Comparison of ENCODE assay signal across 21 mouse cellular contexts in the genomic region with DNA sequence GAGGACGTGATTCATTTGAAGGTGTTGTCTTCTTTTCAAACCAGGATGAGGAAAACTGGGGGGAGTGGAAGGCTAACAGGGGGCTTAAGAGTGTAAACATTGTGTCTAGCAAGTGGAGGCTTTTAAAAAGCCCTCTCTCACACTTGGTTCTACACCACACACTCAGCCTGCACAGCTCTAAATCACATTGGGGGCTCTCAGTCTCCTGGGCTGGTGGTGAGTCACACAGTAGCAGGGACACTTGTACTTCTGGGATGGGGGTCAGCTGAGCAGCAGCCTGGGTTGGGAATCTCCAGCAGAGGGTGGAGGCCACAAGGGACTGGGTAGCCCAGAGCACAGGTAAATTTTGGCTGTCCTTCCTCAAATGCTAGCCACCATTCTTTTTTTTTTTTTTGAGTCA.
A peak's percentile ranks its signal among the peaks of the same experiment; 100 is the strongest.
DNase-seq lines count a peak whose midpoint lies in the region; ATAC-seq and TF ChIP-seq lines count a peak whose summit lies in the region.
"Had no signal": no experiment of that assay in that cellular context is flagged by ENCODE, and none has a peak within 500 bp of the region (broad histone marks: within the 10 kb centered on the region; RNA-seq: fewer than 3 reads in every experiment).

No protein-coding gene starts in this region.

- no peaks in the 10 kb centered on the region for H3K36me3 ChIP-seq in hindbrain, embryonic 12.5 days
- no peaks in the 10 kb centered on the region for H3K36me3 ChIP-seq in hindbrain, embryonic 13.5 days
- no peaks in the 10 kb centered on the region for H3K36me3 ChIP-seq in ES-Bruce4 (ENCODE audit: control insufficient read depth, insufficient read depth, low read length, poor library complexity, severe bottlenecking)
- no peaks in the 10 kb centered on the region for H3K36me3 ChIP-seq in forebrain, embryonic 12.5 days (replicated peaks)
- H3K36me3 ChIP-seq in midbrain, embryonic 14.5 days (ENCODE audit: control insufficient read depth, insufficient read depth, low read length): no peaks in the 10 kb centered on the region
- H3K36me3 ChIP-seq: hindbrain, embryonic 15.5 days; intestine, embryonic 15.5 days; limb, embryonic 10.5 days; liver, embryonic 15.5 days; stomach, embryonic 15.5 days had no signal

- no peak overlapping the region for H3K9ac ChIP-seq in hindbrain, embryonic 12.5 days
- no peak overlapping the region for H3K9ac ChIP-seq in hindbrain, embryonic 13.5 days
- H3K9ac ChIP-seq in ES-Bruce4 (ENCODE audit: low read depth, poor library complexity, severe bottlenecking): no peak overlapping the region
- no peak overlapping the region for H3K9ac ChIP-seq in forebrain, embryonic 12.5 days
- H3K9ac ChIP-seq in midbrain, embryonic 14.5 days (replicated peaks; ENCODE audit: low read length): no peak overlapping the region
- H3K9ac ChIP-seq: hindbrain, embryonic 15.5 days; intestine, embryonic 15.5 days; liver, embryonic 15.5 days; stomach, embryonic 15.5 days had no signal

- no peak for DNase-seq in midbrain, embryonic 14.5 days
- no peak for DNase-seq in cerebellum, adult 2 months
- DNase-seq in right cerebral cortex, postnatal 25 days: no peak
- DNase-seq: adrenal gland, postnatal 25 days; cerebellum, adult 9-10 months; gastrocnemius, postnatal 25 days; heart, adult 2 months; kidney, adult 8-10 months; kidney, postnatal 10 days; liver; lung, postnatal 4 days; thymus, postnatal 25 days had no signal

- no peak overlapping the region for H3K4me2 ChIP-seq in hindbrain, embryonic 12.5 days (replicated peaks)
- no peak overlapping the region for H3K4me2 ChIP-seq in hindbrain, embryonic 13.5 days
- peak overlapping the region; percentile 35 for H3K4me2 ChIP-seq in forebrain, embryonic 12.5 days
- no peak overlapping the region for H3K4me2 ChIP-seq in midbrain, embryonic 14.5 days (ENCODE audit: low read length)
- H3K4me2 ChIP-seq: hindbrain, embryonic 15.5 days; intestine, embryonic 15.5 days; liver, embryonic 15.5 days; stomach, embryonic 15.5 days had no signal

- H3K9me3 ChIP-seq in hindbrain, embryonic 12.5 days (replicated peaks): no peaks in the 10 kb centered on the region
- no peaks in the 10 kb centered on the region for H3K9me3 ChIP-seq in hindbrain, embryonic 13.5 days
- H3K9me3 ChIP-seq in ES-Bruce4 (replicated peaks; ENCODE audit: control insufficient read depth, insufficient read depth, low read length, poor library complexity, severe bottlenecking): peaks cover 5% of the 10 kb centered on the region
- H3K9me3 ChIP-seq in forebrain, embryonic 12.5 days: no peaks in the 10 kb centered on the region
- no peaks in the 10 kb centered on the region for H3K9me3 ChIP-seq in midbrain, embryonic 14.5 days (ENCODE audit: control insufficient read depth, low read length)
- H3K9me3 ChIP-seq: hindbrain, embryonic 15.5 days; intestine, embryonic 15.5 days; limb, embryonic 10.5 days; liver, embryonic 15.5 days; stomach, embryonic 15.5 days had no signal

- no peak for TF ChIP-seq CTCF in ES-Bruce4 (IDR thresholded peaks at IDR 0.05; ENCODE audit: low read depth, low read length)
- no peak for TF ChIP-seq CTCF in cerebellum, adult 2 months (IDR thresholded peaks at IDR 0.05; ENCODE audit: borderline replicate concordance, insufficient read depth, low read depth, low read length)

- TF ChIP-seq EP300 in ES-Bruce4 (IDR thresholded peaks at IDR 0.05; ENCODE audit: insufficient read depth, low read depth, low read length): no peak

- WGBS in hindbrain, embryonic 12.5 days: 25% methylated on average over 1 of the region's 1 CpGs
- 16% methylated on average over 1 of the region's 1 CpGs for WGBS in hindbrain, embryonic 13.5 days
- WGBS in forebrain, embryonic 12.5 days: 0% methylated on average over 1 of the region's 1 CpGs
- 5% methylated on average over 1 of the region's 1 CpGs for WGBS in midbrain, embryonic 14.5 days
- 71% methylated on average over 1 of the region's 1 CpGs for WGBS in cerebellum, adult 2 months

- peaks cover 10% of the 10 kb centered on the region for H3K4me1 ChIP-seq in hindbrain, embryonic 12.5 days
- H3K4me1 ChIP-seq in hindbrain, embryonic 13.5 days (replicated peaks): peaks cover 17% of the 10 kb centered on the region
- peaks cover 6% of the 10 kb centered on the region for H3K4me1 ChIP-seq in ES-Bruce4 (ENCODE audit: control insufficient read depth, insufficient read depth, low read length)
- peaks cover 17% of the 10 kb centered on the region for H3K4me1 ChIP-seq in forebrain, embryonic 12.5 days
- peaks cover 12% of the 10 kb centered on the region; the same call in 1 of the 2 replicates for H3K4me1 ChIP-seq in midbrain, embryonic 14.5 days (ENCODE audit: control insufficient read depth, insufficient read depth, low read length)
- H3K4me1 ChIP-seq in cerebellum, adult 2 months (ENCODE audit: control insufficient read depth, insufficient read depth, low read length): no peaks in the 10 kb centered on the region
- H3K4me1 ChIP-seq: intestine, embryonic 15.5 days; liver, embryonic 15.5 days; stomach, embryonic 15.5 days had no signal

- ATAC-seq in hindbrain, embryonic 12.5 days (ENCODE audit: low FRiP score): peak; percentile 38; the same call in 1 of the 2 replicates
- ATAC-seq in hindbrain, embryonic 13.5 days (ENCODE audit: low FRiP score): no peak; the same call in 1 of the 2 replicates
- ATAC-seq in forebrain, embryonic 12.5 days (ENCODE audit: low FRiP score): peak; percentile 39; the same call in 1 of the 2 replicates
- ATAC-seq in midbrain, embryonic 14.5 days (ENCODE audit: low FRiP score, low TSS enrichment): 0 out of 2 replicates have a peak, but pooled peaks have one; percentile 20
- ATAC-seq: intestine, embryonic 15.5 days had no signal

- H3K4me3 ChIP-seq in hindbrain, embryonic 12.5 days: no peak overlapping the region
- no peak overlapping the region for H3K4me3 ChIP-seq in hindbrain, embryonic 13.5 days
- H3K4me3 ChIP-seq in ES-Bruce4 (ENCODE audit: low read depth, low read length): no peak overlapping the region
- no peak overlapping the region for H3K4me3 ChIP-seq in forebrain, embryonic 12.5 days (replicated peaks)
- H3K4me3 ChIP-seq in midbrain, embryonic 14.5 days (replicated peaks; ENCODE audit: low read depth, low read length): no peak overlapping the region
- H3K4me3 ChIP-seq in cerebellum, adult 2 months (replicated peaks; ENCODE audit: insufficient read depth, low read depth, low read length): no peak overlapping the region
- H3K4me3 ChIP-seq: heart, adult 2 months; hindbrain, embryonic 15.5 days; intestine, embryonic 15.5 days; limb, embryonic 10.5 days; liver, embryonic 15.5 days; stomach, embryonic 15.5 days had no signal

- H3K27ac ChIP-seq in hindbrain, embryonic 12.5 days: no peak overlapping the region
- no peak overlapping the region for H3K27ac ChIP-seq in hindbrain, embryonic 13.5 days
- H3K27ac ChIP-seq in ES-Bruce4 (ENCODE audit: insufficient read depth, low read length): peak overlapping the region; percentile 78
- H3K27ac ChIP-seq in forebrain, embryonic 12.5 days: peak overlapping the region; percentile 16; the same call in 1 of the 2 replicates
- H3K27ac ChIP-seq in midbrain, embryonic 14.5 days (replicated peaks; ENCODE audit: low read depth, low read length): no peak overlapping the region
- no peak overlapping the region for H3K27ac ChIP-seq in cerebellum, adult 2 months (ENCODE audit: insufficient read depth, low read length)
- H3K27ac ChIP-seq: heart, adult 2 months; hindbrain, embryonic 15.5 days; intestine, embryonic 15.5 days; limb, embryonic 10.5 days; liver, embryonic 15.5 days; stomach, embryonic 15.5 days had no signal

- no peaks in the 10 kb centered on the region for H3K27me3 ChIP-seq in hindbrain, embryonic 12.5 days
- 0 out of 2 replicates have a peak, but pooled peaks cover 3% of the 10 kb centered on the region for H3K27me3 ChIP-seq in hindbrain, embryonic 13.5 days
- H3K27me3 ChIP-seq in ES-Bruce4 (ENCODE audit: control insufficient read depth, insufficient read depth, low read length, poor library complexity, severe bottlenecking): no peaks in the 10 kb centered on the region
- H3K27me3 ChIP-seq in forebrain, embryonic 12.5 days: no peaks in the 10 kb centered on the region
- H3K27me3 ChIP-seq in midbrain, embryonic 14.5 days (ENCODE audit: control insufficient read depth, insufficient read depth, low read length): no peaks in the 10 kb centered on the region
- no peaks in the 10 kb centered on the region for H3K27me3 ChIP-seq in cerebellum, adult 2 months (ENCODE audit: control insufficient read depth, insufficient read depth, low read length)
- H3K27me3 ChIP-seq: hindbrain, embryonic 15.5 days; intestine, embryonic 15.5 days; liver, embryonic 15.5 days; stomach, embryonic 15.5 days had no signal

- no peak for TF ChIP-seq POLR2A in ES-Bruce4 (IDR thresholded peaks at IDR 0.05; ENCODE audit: insufficient read depth, low read length)
- TF ChIP-seq POLR2A in cerebellum, adult 2 months (IDR thresholded peaks at IDR 0.05; ENCODE audit: borderline replicate concordance, insufficient read depth, low read length): no peak

Comparison
In these comparisons a context has a peak if more than half of its experiments do, and no peak if none do; other contexts are left out.
1. H3K27ac ChIP-seq: peak in ES-Bruce4 (single experiment) and forebrain, embryonic 12.5 days (single experiment); none in hindbrain, embryonic 12.5 days (single experiment), hindbrain, embryonic 13.5 days (single experiment), midbrain, embryonic 14.5 days (single experiment) and cerebellum, adult 2 months (single experiment).